Mouse (Mus musculus): Measurements from ENCODE around the gene Gm11985. TPM values are rescaled to one million over a fixed set of nuclear protein-coding genes. Genes with fewer than 3 reads are reported as not detected.

Gm11985 gene
- polyA plus RNA-seq, 1 experiment from 2014 or later: not detected

DNA sequence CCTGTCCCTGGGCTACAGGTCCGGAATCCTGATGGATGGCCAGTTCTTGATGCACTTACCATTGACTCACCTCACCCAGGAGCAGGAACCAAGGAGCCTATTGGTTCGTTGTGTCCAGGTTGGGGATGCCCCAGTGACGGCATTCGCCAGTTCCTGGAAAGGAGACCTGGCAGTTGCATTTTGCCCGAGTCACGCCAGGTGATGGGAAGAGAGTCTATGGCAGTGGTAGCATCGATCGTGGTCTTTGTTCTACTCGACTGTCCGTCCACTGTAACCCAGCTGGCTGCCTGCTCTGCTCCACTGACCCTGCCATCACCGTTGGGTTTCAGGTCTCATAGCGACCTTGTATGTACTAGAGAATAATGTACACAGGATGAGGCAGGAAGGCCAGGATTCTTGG is 36.0 kb downstream of the Gm11985 start:
- no peak overlapping the region for H3K27ac ChIP-seq (replicated peaks in 1 of 2; ENCODE audit: control insufficient read depth in 1 of 2, insufficient read depth in 1 of 2, low read depth in 2 of 2, low read length in 2 of 2)
- no peak overlapping the region for H3K4me2 ChIP-seq (ENCODE audit: low read length)
- no peaks in the 10 kb centered on the region for H3K9me3 ChIP-seq (ENCODE audit: control insufficient read depth, low read length)
- H3K9ac ChIP-seq (ENCODE audit: low read length): no peak overlapping the region
- no peaks in the 10 kb centered on the region for H3K4me1 ChIP-seq (ENCODE audit: control insufficient read depth in 2 of 2, insufficient read depth in 2 of 2, low read length in 2 of 2)
- no peak for ATAC-seq (ENCODE audit: insufficient number of reproducible peaks, insufficient read depth, low FRiP score, low read depth)
- H3K4me3 ChIP-seq (ENCODE audit: control insufficient read depth in 1 of 2, insufficient read depth in 1 of 2, low read depth in 1 of 2, low read length in 2 of 2): no peak overlapping the region
- 92% methylated on average over 12 of the region's 12 CpGs for WGBS
- H3K36me3 ChIP-seq (ENCODE audit: control insufficient read depth, insufficient read depth, low read length): no peaks in the 10 kb centered on the region
- H3K27me3 ChIP-seq (ENCODE audit: control insufficient read depth, insufficient read depth, low read length): no peaks in the 10 kb centered on the region

- Histone ChIP-seq H3K9me3 (ENCODE audit: control insufficient read depth, low read length) (no peaks in the 10 kb centered on the region), H3K4me3 (ENCODE audit: control insufficient read depth in 1 of 2, insufficient read depth in 1 of 2, low read depth in 1 of 2, low read length in 2 of 2) (no peak overlapping the region), H3K9ac (ENCODE audit: low read length) (no peak overlapping the region), H3K27ac (replicated peaks in 1 of 2; ENCODE audit: control insufficient read depth in 1 of 2, insufficient read depth in 1 of 2, low read depth in 2 of 2, low read length in 2 of 2) (no peak overlapping the region), H3K4me1 (ENCODE audit: control insufficient read depth in 2 of 2, insufficient read depth in 2 of 2, low read length in 2 of 2) (no peaks in the 10 kb centered on the region), H3K36me3 (ENCODE audit: control insufficient read depth, insufficient read depth, low read length) (no peaks in the 10 kb centered on the region), H3K27me3 (ENCODE audit: control insufficient read depth, insufficient read depth, low read length) (no peaks in the 10 kb centered on the region), H3K4me2 (ENCODE audit: low read length) (no peak overlapping the region)
- WGBS: 92% methylated on average over 8 of the region's 8 CpGs
- ATAC-seq (ENCODE audit: insufficient number of reproducible peaks, insufficient read depth, low FRiP score, low read depth): no peak
Measured at GRCm38 (mm10) chr11:7150511-7150910, 37.9 kb downstream of the Gm11985 start.

DNA sequence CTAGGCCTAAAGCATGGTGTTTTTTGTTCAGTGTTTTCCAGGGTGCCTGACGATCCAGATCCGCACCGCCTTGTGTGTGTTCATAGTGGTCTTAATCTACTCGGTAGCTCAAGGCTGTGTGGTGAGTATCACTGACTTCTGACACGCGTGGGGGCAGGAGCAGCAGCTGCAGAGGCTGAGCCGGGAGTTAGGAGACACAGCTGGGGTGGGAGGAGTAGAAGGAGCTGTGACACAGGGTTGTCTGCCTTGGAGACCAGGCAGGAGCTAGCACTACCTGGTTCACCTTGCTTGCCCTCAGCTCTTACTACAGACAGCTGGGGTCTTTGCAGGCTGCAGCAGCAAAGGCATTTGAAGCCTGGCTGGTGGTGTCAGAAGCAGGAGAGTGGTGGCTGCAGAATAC is 38.9 kb downstream of the Gm11985 start:
- no peak; the same call in 1 of the 2 replicates for ATAC-seq (ENCODE audit: insufficient number of reproducible peaks, insufficient read depth, low FRiP score, low read depth)
- Histone ChIP-seq H3K4me3 (ENCODE audit: control insufficient read depth in 1 of 2, insufficient read depth in 1 of 2, low read depth in 1 of 2, low read length in 2 of 2) (no peak overlapping the region), H3K9me3 (ENCODE audit: control insufficient read depth, low read length) (no peaks in the 10 kb centered on the region), H3K4me1 (ENCODE audit: control insufficient read depth in 2 of 2, insufficient read depth in 2 of 2, low read length in 2 of 2) (no peaks in the 10 kb centered on the region), H3K36me3 (ENCODE audit: control insufficient read depth, insufficient read depth, low read length) (no peaks in the 10 kb centered on the region), H3K27ac (replicated peaks in 1 of 2; ENCODE audit: control insufficient read depth in 1 of 2, insufficient read depth in 1 of 2, low read depth in 2 of 2, low read length in 2 of 2) (no peak overlapping the region), H3K27me3 (ENCODE audit: control insufficient read depth, insufficient read depth, low read length) (no peaks in the 10 kb centered on the region), H3K9ac (ENCODE audit: low read length) (no peak overlapping the region), H3K4me2 (ENCODE audit: low read length) (no peak overlapping the region)
- WGBS: 65% methylated on average over 7 of the region's 7 CpGs

DNA sequence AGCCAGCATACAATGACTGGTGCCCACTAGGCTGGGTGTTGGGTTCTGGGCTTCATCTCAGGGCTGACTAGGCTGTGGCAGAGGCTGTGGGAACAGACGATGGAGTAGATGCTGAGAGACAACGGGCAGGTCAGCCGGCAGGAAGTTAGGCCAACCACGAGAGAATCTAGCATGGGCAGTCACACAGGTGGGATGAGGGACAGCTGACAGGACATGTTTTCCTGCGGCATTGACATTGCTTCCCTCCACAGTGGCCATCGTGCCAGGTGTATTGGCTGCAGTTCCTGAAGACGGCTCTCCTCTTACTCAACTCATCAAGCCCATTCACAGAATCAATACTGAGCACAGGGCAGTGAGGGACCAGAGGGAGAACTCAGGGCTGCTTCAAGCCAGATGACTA is 40.4 kb downstream of the Gm11985 start:
- H3K4me1 ChIP-seq (ENCODE audit: control insufficient read depth in 2 of 2, insufficient read depth in 2 of 2, low read length in 2 of 2): peaks cover 0 to under 1% of the 10 kb centered on the region in 2 experiments; a peak in 1 of 4 replicates
- H3K4me2 ChIP-seq (ENCODE audit: low read length): no peak overlapping the region
- H3K27me3 ChIP-seq (ENCODE audit: control insufficient read depth, insufficient read depth, low read length): no peaks in the 10 kb centered on the region
- no peaks in the 10 kb centered on the region for H3K9me3 ChIP-seq (ENCODE audit: control insufficient read depth, low read length)
- H3K36me3 ChIP-seq (ENCODE audit: control insufficient read depth, insufficient read depth, low read length): no peaks in the 10 kb centered on the region
- WGBS: 81% methylated on average over 7 of the region's 7 CpGs
- no peak for ATAC-seq (ENCODE audit: insufficient number of reproducible peaks, insufficient read depth, low FRiP score, low read depth)
- H3K9ac ChIP-seq (ENCODE audit: low read length): no peak overlapping the region
- no peak overlapping the region for H3K27ac ChIP-seq (replicated peaks in 1 of 2; ENCODE audit: control insufficient read depth in 1 of 2, insufficient read depth in 1 of 2, low read depth in 2 of 2, low read length in 2 of 2)
- H3K4me3 ChIP-seq (ENCODE audit: control insufficient read depth in 1 of 2, insufficient read depth in 1 of 2, low read depth in 1 of 2, low read length in 2 of 2): no peak overlapping the region

DNA sequence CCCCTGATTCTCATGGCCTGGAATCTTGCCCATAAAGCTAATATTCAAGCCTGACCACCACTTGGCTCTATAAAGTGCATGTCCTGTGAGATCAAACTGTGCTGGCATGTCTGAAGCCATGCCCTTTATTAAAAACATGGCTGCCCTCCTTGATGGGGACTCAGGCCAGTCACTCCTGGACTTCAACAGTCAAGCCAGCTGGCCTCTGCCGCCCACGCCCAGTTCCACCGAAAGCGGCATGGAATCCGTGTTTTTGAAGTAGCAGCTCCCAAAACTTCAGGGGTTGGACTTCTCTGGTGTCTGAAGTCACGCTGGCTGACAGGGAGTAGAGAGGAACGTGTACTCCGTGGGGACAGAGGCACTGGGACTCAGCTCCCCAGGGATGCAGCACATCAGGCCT is 40.8 kb downstream of the Gm11985 start:
- Histone ChIP-seq H3K9me3 (ENCODE audit: control insufficient read depth, low read length) (no peaks in the 10 kb centered on the region), H3K4me3 (ENCODE audit: control insufficient read depth in 1 of 2, insufficient read depth in 1 of 2, low read depth in 1 of 2, low read length in 2 of 2) (no peak overlapping the region), H3K4me2 (ENCODE audit: low read length) (no peak overlapping the region), H3K27ac (replicated peaks in 1 of 2; ENCODE audit: control insufficient read depth in 1 of 2, insufficient read depth in 1 of 2, low read depth in 2 of 2, low read length in 2 of 2) (no peak overlapping the region), H3K27me3 (ENCODE audit: control insufficient read depth, insufficient read depth, low read length) (no peaks in the 10 kb centered on the region), H3K9ac (ENCODE audit: low read length) (no peak overlapping the region), H3K4me1 (ENCODE audit: control insufficient read depth in 2 of 2, insufficient read depth in 2 of 2, low read length in 2 of 2) (peaks cover 0 to 5% of the 10 kb centered on the region in 2 experiments; a peak in 2 of 4 replicates), H3K36me3 (ENCODE audit: control insufficient read depth, insufficient read depth, low read length) (no peaks in the 10 kb centered on the region)
- ATAC-seq (ENCODE audit: insufficient number of reproducible peaks, insufficient read depth, low FRiP score, low read depth): no peak
- WGBS: 90% methylated on average over 8 of the region's 8 CpGs

DNA sequence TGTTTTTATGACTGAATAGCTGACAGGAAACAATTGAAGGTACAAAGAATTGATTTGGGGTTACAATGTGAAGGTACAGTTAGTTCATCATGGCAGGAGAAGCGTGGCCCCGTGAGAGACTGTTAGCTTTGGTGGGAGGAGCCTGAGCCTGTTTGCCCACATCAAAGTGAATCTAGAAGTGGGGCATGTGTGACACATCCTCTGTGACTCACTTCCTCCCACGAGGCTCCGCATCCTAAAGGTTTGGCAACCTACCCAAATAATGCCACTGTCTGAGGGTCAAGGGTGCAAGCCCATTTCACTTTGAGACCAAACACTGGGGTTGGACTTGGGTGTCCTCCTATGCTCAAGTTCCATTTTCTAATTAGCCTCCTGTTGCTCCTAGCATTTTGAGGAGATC is 43.1 kb downstream of the Gm11985 start:
- Histone ChIP-seq H3K4me1 (ENCODE audit: control insufficient read depth in 2 of 2, insufficient read depth in 2 of 2, low read length in 2 of 2) (peaks cover 0 to 7% of the 10 kb centered on the region in 2 experiments; a peak in 2 of 4 replicates), H3K27me3 (ENCODE audit: control insufficient read depth, insufficient read depth, low read length) (no peaks in the 10 kb centered on the region), H3K9ac (ENCODE audit: low read length) (no peak overlapping the region), H3K36me3 (ENCODE audit: control insufficient read depth, insufficient read depth, low read length) (no peaks in the 10 kb centered on the region), H3K4me2 (ENCODE audit: low read length) (no peak overlapping the region), H3K27ac (replicated peaks in 1 of 2; ENCODE audit: control insufficient read depth in 1 of 2, insufficient read depth in 1 of 2, low read depth in 2 of 2, low read length in 2 of 2) (no peak overlapping the region), H3K4me3 (ENCODE audit: control insufficient read depth in 1 of 2, insufficient read depth in 1 of 2, low read depth in 1 of 2, low read length in 2 of 2) (no peak overlapping the region), H3K9me3 (ENCODE audit: control insufficient read depth, low read length) (no peaks in the 10 kb centered on the region)
- WGBS: 69% methylated on average over 4 of the region's 4 CpGs
- no peak for ATAC-seq (ENCODE audit: insufficient number of reproducible peaks, insufficient read depth, low FRiP score, low read depth)

DNA sequence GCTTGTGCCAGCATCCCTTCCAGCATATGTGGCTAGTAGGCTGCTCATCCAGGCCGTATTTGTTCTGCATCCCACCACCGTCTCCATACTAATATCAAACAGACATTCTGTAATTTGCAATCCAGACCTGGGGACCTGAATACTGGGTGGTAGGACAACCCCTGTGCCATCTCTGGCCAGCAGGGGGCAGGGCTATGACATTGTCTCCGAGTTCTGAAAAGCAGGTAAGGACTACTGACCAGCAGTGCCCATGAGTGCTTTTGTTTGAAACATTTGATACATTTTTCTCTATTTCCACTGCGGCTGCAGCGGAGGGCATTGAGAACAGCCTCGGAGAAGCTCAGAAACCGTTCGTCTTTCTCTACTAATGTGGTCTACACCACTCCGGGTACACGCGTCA is 44.0 kb downstream of the Gm11985 start:
- Histone ChIP-seq H3K4me1 (ENCODE audit: control insufficient read depth in 2 of 2, insufficient read depth in 2 of 2, low read length in 2 of 2) (peaks cover 0 to 7% of the 10 kb centered on the region in 2 experiments; a peak in 2 of 4 replicates), H3K4me2 (ENCODE audit: low read length) (no peak overlapping the region), H3K36me3 (ENCODE audit: control insufficient read depth, insufficient read depth, low read length) (no peaks in the 10 kb centered on the region), H3K27ac (replicated peaks in 1 of 2; ENCODE audit: control insufficient read depth in 1 of 2, insufficient read depth in 1 of 2, low read depth in 2 of 2, low read length in 2 of 2) (no peak overlapping the region), H3K9ac (ENCODE audit: low read length) (no peak overlapping the region), H3K27me3 (ENCODE audit: control insufficient read depth, insufficient read depth, low read length) (no peaks in the 10 kb centered on the region), H3K9me3 (ENCODE audit: control insufficient read depth, low read length) (no peaks in the 10 kb centered on the region), H3K4me3 (ENCODE audit: control insufficient read depth in 1 of 2, insufficient read depth in 1 of 2, low read depth in 1 of 2, low read length in 2 of 2) (no peak overlapping the region)
- ATAC-seq (ENCODE audit: insufficient number of reproducible peaks, insufficient read depth, low FRiP score, low read depth): no peak
- WGBS: 81% methylated on average over 11 of the region's 11 CpGs

DNA sequence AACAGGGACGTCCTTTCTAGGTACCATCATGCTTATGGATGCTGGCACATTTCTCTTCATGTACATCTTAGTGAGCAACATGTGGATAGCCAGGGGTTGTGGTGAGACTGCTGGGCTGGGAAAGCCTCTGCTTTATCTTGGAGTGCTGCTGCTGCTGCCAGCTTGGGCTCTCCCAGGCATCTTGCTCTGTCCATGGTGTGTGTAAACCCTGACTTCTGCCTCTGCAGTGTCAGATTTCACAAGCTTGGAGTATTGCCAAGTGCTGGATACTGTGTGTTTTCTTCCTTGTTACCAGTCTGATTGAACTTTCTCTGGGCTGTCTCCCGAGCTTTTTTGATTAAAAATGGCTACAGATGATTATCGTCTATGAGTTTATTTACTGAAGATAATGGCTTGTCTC is 45.6 kb downstream of the Gm11985 start:
- Histone ChIP-seq H3K9ac (ENCODE audit: low read length) (no peak overlapping the region), H3K9me3 (ENCODE audit: control insufficient read depth, low read length) (no peaks in the 10 kb centered on the region), H3K36me3 (ENCODE audit: control insufficient read depth, insufficient read depth, low read length) (no peaks in the 10 kb centered on the region), H3K4me3 (ENCODE audit: control insufficient read depth in 1 of 2, insufficient read depth in 1 of 2, low read depth in 1 of 2, low read length in 2 of 2) (no peak overlapping the region), H3K27ac (replicated peaks in 1 of 2; ENCODE audit: control insufficient read depth in 1 of 2, insufficient read depth in 1 of 2, low read depth in 2 of 2, low read length in 2 of 2) (no peak overlapping the region), H3K4me1 (ENCODE audit: control insufficient read depth in 2 of 2, insufficient read depth in 2 of 2, low read length in 2 of 2) (peaks cover 0 to 7% of the 10 kb centered on the region in 2 experiments; a peak in 2 of 4 replicates), H3K27me3 (ENCODE audit: control insufficient read depth, insufficient read depth, low read length) (no peaks in the 10 kb centered on the region), H3K4me2 (ENCODE audit: low read length) (no peak overlapping the region)
- ATAC-seq (ENCODE audit: insufficient number of reproducible peaks, insufficient read depth, low FRiP score, low read depth): peak; percentile 65; the same call in 1 of the 2 replicates
- 22% methylated on average over 3 of the region's 3 CpGs for WGBS

All from heart, embryonic 14.5 days (tissue).